Mouse (Mus musculus) thymus, postnatal 25 days (tissue): ENCODE data around the gene Rhebl1.

ENCODE experiments used
- DNase-seq: peaks from one replicate; pipeline ENCODE4 v3.0.0; 2022

The Rhebl1 gene

GRCm38 (mm10) chr15:98904692-98905091 lies 10.4 kb upstream of the Rhebl1 start:
- peak; percentile 49 for DNase-seq

GRCm38 (mm10) chr15:98902600-98902999 lies 8.3 kb upstream of the Rhebl1 start:
- DNase-seq = no peak

- no peak for DNase-seq
Observed at GRCm38 (mm10) chr15:98901530-98901929, 7.2 kb upstream of the Rhebl1 start.

GRCm38 (mm10) chr15:98897928-98898800 lies 3.8 kb upstream of the Rhebl1 start, which contains the start of gene Dhh:
Dhh (minus strand) TSS chr15:98898540.
- no peak for DNase-seq

- no peak for DNase-seq
Observed at GRCm38 (mm10) chr15:98897495-98897894, 3.2 kb upstream of the Rhebl1 start.

GRCm38 (mm10) chr15:98895635-98896589 lies 1.6 kb upstream of the Rhebl1 start:
- DNase-seq = no peak

GRCm38 (mm10) chr15:98894746-98895634 lies 650 bp upstream of the Rhebl1 start:
- DNase-seq = no peak

- DNase-seq = no peak
Observed at GRCm38 (mm10) chr15:98893036-98893435, 1.3 kb downstream of the Rhebl1 start.

GRCm38 (mm10) chr15:98891907-98892606 lies 2.3 kb downstream of the Rhebl1 start:
- peak; percentile 52 for DNase-seq

- DNase-seq = no peak
Observed at GRCm38 (mm10) chr15:98891198-98891742, 3.1 kb downstream of the Rhebl1 start.

GRCm38 (mm10) chr15:98887526-98887925 lies 6.8 kb downstream of the Rhebl1 start:
- no peak for DNase-seq

GRCm38 (mm10) chr15:98886667-98887387 lies 7.5 kb downstream of the Rhebl1 start:
- DNase-seq = no peak

- no peak for DNase-seq
Observed at GRCm38 (mm10) chr15:98884106-98884505, 10.2 kb downstream of the Rhebl1 start.

GRCm38 (mm10) chr15:98883661-98884060 lies 10.7 kb downstream of the Rhebl1 start:
- DNase-seq = no peak

- DNase-seq = no peak
Observed at GRCm38 (mm10) chr15:98881656-98882008, 12.7 kb downstream of the Rhebl1 start.

GRCm38 (mm10) chr15:98880978-98881655 lies 13.2 kb downstream of the Rhebl1 start:
- DNase-seq = peak; percentile 92

- DNase-seq = peak; percentile 67
Observed at GRCm38 (mm10) chr15:98877331-98877730, 17.0 kb downstream of the Rhebl1 start.

GRCm38 (mm10) chr15:98871916-98872888 lies 22.1 kb downstream of the Rhebl1 start:
- DNase-seq = peak; percentile 93
